Comparison of ENCODE assay signal across 14 mouse cellular contexts in genomic region chr7:68320078-68320810, GRCm38 (mm10). TPM values are rescaled to one million over a fixed set of nuclear protein-coding genes. Genes with fewer than 3 reads are reported as not detected.
DNase-seq lines count a peak whose midpoint lies in the region; ATAC-seq and TF ChIP-seq lines count a peak whose summit lies in the region.
"Had no signal": no experiment of that assay in that cellular context is flagged by ENCODE, and none has a peak within 500 bp of the region (broad histone marks: within the 10 kb centered on the region; RNA-seq: fewer than 3 reads in every experiment).

No protein-coding gene starts in this region.

- no peaks in the 10 kb centered on the region for H3K36me3 ChIP-seq in heart, embryonic 13.5 days
- H3K36me3 ChIP-seq in thymus, adult 2 months (ENCODE audit: control insufficient read depth, insufficient read depth, low read length) = no peaks in the 10 kb centered on the region
- H3K36me3 ChIP-seq: limb, embryonic 12.5 days had no signal

- no peak overlapping the region for H3K4me3 ChIP-seq in lung, adult 2 months (replicated peaks; ENCODE audit: extremely low read depth, low read depth, low read length)
- no peak overlapping the region for H3K4me3 ChIP-seq in heart, embryonic 13.5 days
- no peak overlapping the region for H3K4me3 ChIP-seq in cerebellum, adult 2 months (replicated peaks; ENCODE audit: insufficient read depth, low read depth, low read length)
- H3K4me3 ChIP-seq in thymus, adult 2 months (ENCODE audit: control insufficient read depth, insufficient read depth, low read length) = no peak overlapping the region
- H3K4me3 ChIP-seq: limb, embryonic 12.5 days had no signal

- DNase-seq in lung, adult 18-20 months = peak; percentile 26 to 39
- DNase-seq in lung, adult 2 months = no peak
- DNase-seq in kidney, postnatal 36 days = peak; percentile 25 to 56
- no peak for DNase-seq in cerebellum, adult 2 months
- no peak for DNase-seq in thymus, adult 2 months
- DNase-seq in layer of hippocampus, postnatal 10 days (ENCODE audit: low spot score in 2 of 2) = no peak
- no peak for DNase-seq in urinary bladder, adult 2 months (ENCODE audit: low spot score)
- DNase-seq: cerebellum, adult 11 months; gastrocnemius, postnatal 36 days had no signal

- ATAC-seq in heart, embryonic 13.5 days (ENCODE audit: extremely low read depth, insufficient number of reproducible peaks, low FRiP score, low TSS enrichment) = no peak

- TF ChIP-seq POLR2A in lung, adult 2 months (IDR thresholded peaks at IDR 0.05; ENCODE audit: borderline replicate concordance, extremely low read depth, low read depth, low read length) = no peak
- TF ChIP-seq POLR2A in cerebellum, adult 2 months (IDR thresholded peaks at IDR 0.05; ENCODE audit: borderline replicate concordance, insufficient read depth, low read length) = no peak
- TF ChIP-seq POLR2A in thymus, adult 2 months (IDR thresholded peaks at IDR 0.05; ENCODE audit: control insufficient read depth, extremely low read depth, insufficient read depth, low read length, poor library complexity) = no peak

- no peaks in the 10 kb centered on the region for H3K4me1 ChIP-seq in lung, adult 2 months (ENCODE audit: control insufficient read depth, insufficient read depth, low read length)
- peaks cover 3% of the 10 kb centered on the region; the same call in 1 of the 2 replicates for H3K4me1 ChIP-seq in heart, embryonic 13.5 days
- peaks cover 5% of the 10 kb centered on the region for H3K4me1 ChIP-seq in cerebellum, adult 2 months (ENCODE audit: control insufficient read depth, insufficient read depth, low read length)
- peaks cover 24% of the 10 kb centered on the region for H3K4me1 ChIP-seq in thymus, adult 2 months (replicated peaks; ENCODE audit: control insufficient read depth, insufficient read depth, low read length)

- H3K27ac ChIP-seq in heart, embryonic 13.5 days (replicated peaks) = no peak overlapping the region
- H3K27ac ChIP-seq in cerebellum, adult 2 months (ENCODE audit: insufficient read depth, low read length) = no peak overlapping the region
- no peak overlapping the region for H3K27ac ChIP-seq in thymus, adult 2 months (ENCODE audit: control insufficient read depth, insufficient read depth, low read length)
- H3K27ac ChIP-seq: limb, embryonic 12.5 days had no signal

- H3K4me2 ChIP-seq in heart, embryonic 13.5 days = peak overlapping the region; percentile 26
- H3K4me2 ChIP-seq: limb, embryonic 12.5 days had no signal

- no peaks in the 10 kb centered on the region for H3K27me3 ChIP-seq in heart, embryonic 13.5 days (replicated peaks)
- no peaks in the 10 kb centered on the region for H3K27me3 ChIP-seq in cerebellum, adult 2 months (ENCODE audit: control insufficient read depth, insufficient read depth, low read length)
- no peaks in the 10 kb centered on the region for H3K27me3 ChIP-seq in thymus, adult 2 months (ENCODE audit: control insufficient read depth, insufficient read depth, low read length)
- H3K27me3 ChIP-seq: limb, embryonic 12.5 days had no signal

- TF ChIP-seq CTCF in lung, adult 2 months (IDR thresholded peaks at IDR 0.05; ENCODE audit: insufficient read depth, low read length) = no peak
- no peak for TF ChIP-seq CTCF in cerebellum, adult 2 months (IDR thresholded peaks at IDR 0.05; ENCODE audit: borderline replicate concordance, insufficient read depth, low read depth, low read length)
- no peak for TF ChIP-seq CTCF in thymus, adult 2 months (IDR thresholded peaks at IDR 0.05; ENCODE audit: borderline replicate concordance, control insufficient read depth, extremely low read depth, insufficient read depth, low read length, poor library complexity)

- H3K9me3 ChIP-seq in heart, embryonic 13.5 days = no peaks in the 10 kb centered on the region
- H3K9me3 ChIP-seq: limb, embryonic 12.5 days had no signal

- no peak overlapping the region for H3K9ac ChIP-seq in heart, embryonic 13.5 days
- H3K9ac ChIP-seq: limb, embryonic 12.5 days had no signal

- WGBS in lung, adult 2 months = 31% methylated on average over 14 of the region's 14 CpGs
- WGBS in heart, embryonic 13.5 days = 58% methylated on average over 14 of the region's 14 CpGs
- 84% methylated on average over 14 of the region's 14 CpGs for WGBS in cerebellum, adult 2 months
- WGBS in thymus, adult 2 months = 69% methylated on average over 14 of the region's 14 CpGs

RNA-seq across cellular contexts. Expression of gene Fam169b, which starts 46.6 kb away (rescaled TPM):
- polyA plus RNA-seq in lung, adult 2 months (2012; rRNA removed) = 2.0 and 3.7 TPM in 2 replicates
- polyA plus RNA-seq in heart, embryonic 13.5 days (2015; fragmentation: Nextera tagmentation; extraction: Ambion mirVana) = 0.39 and 0.41 TPM in 2 replicates
- 0.11 and 0.13 TPM in 2 replicates for polyA plus RNA-seq in cerebellum, adult 2 months (2012; rRNA removed)
- polyA plus RNA-seq in thymus, adult 2 months (2012; rRNA removed) = 111 and 114 TPM in 2 replicates
- total RNA-seq in layer of hippocampus, postnatal 10 days (2021) = under 1 TPM; 0.27 to 0.89 TPM
- 1.3 and 1.4 TPM in 2 replicates for polyA plus RNA-seq in urinary bladder, adult 2 months (2012; rRNA removed)
- total RNA-seq: MEL had no signal

RNA-seq across cellular contexts. Expression of gene Pgpep1l, which starts 56.2 kb away (rescaled TPM):
- 0.37 and 1.5 TPM in 2 replicates for polyA plus RNA-seq in lung, adult 2 months (2012; rRNA removed)
- not detected in 2 replicates for polyA plus RNA-seq in heart, embryonic 13.5 days (2015; fragmentation: Nextera tagmentation; extraction: Ambion mirVana)
- polyA plus RNA-seq in cerebellum, adult 2 months (2012; rRNA removed) = 0.19 and 0.36 TPM in 2 replicates
- 0.98 and 1.5 TPM in 2 replicates for polyA plus RNA-seq in thymus, adult 2 months (2012; rRNA removed)
- total RNA-seq in layer of hippocampus, postnatal 10 days (2021) = 1 to 10 TPM in 1 of 2 experiments, under 1 TPM in 1; 0.60 to 1.7 TPM
- 2.2 and 2.6 TPM in 2 replicates for polyA plus RNA-seq in urinary bladder, adult 2 months (2012; rRNA removed)
- total RNA-seq: MEL had no signal
- polyA plus RNA-seq: limb, embryonic 12.5 days; neural tube, embryonic 11.5 days; stomach, embryonic 16.5 days had no signal

Comparison
In these comparisons a context has a peak if more than half of its experiments do, and no peak if none do; other contexts are left out.
1. DNase-seq: peak in lung, adult 18-20 months (2 of 2) and kidney, postnatal 36 days (2 of 2); none in lung, adult 2 months (single experiment), cerebellum, adult 2 months (0 of 2), thymus, adult 2 months (single experiment), layer of hippocampus, postnatal 10 days (0 of 2) and urinary bladder, adult 2 months (single experiment).
2. RNA of gene Fam169b, which starts 46.6 kb away (polyA plus RNA-seq): 111 to 114 TPM in thymus, adult 2 months; 2.0 to 3.7 TPM in lung, adult 2 months, 1.3 to 1.4 TPM in urinary bladder, adult 2 months, 0.39 to 0.41 TPM in heart, embryonic 13.5 days and 0.11 to 0.13 TPM in cerebellum, adult 2 months; every median in the first group is over 10 times any median in the second.